Mouse (Mus musculus) E14TG2a.4 (cell line): ENCODE measurements around the gene Atxn1.

ENCODE experiments used
- CTCF ChIP-seq: conservative IDR thresholded peaks from 2 replicates; pipeline ENCODE4 v1.5.1; 2014; ENCODE audit warnings: low read length
- NANOG ChIP-seq: IDR thresholded peaks from 2 replicates; pipeline ENCODE4 v1.6.1; 2014; ENCODE audit warnings: borderline replicate concordance, low read length, mixed read lengths

DNA sequence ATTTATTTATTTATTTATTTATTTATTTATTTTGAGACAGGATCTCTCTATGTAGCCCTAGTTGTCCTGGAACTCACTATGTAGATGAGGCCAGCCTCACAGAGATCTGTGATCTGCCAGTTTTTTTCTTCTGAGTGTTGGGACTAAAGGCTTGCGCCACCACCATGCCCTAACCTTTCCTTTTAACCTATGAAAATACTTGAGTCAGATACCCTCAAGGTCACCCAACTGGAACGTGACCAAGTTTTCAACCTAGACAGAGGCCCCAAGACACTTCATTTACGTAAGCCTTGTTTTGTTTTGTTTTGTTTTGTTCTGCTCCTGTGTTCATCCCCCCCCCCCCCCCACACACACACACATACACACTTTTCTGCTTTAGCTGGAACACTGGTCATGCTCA, 459.3 kb downstream of the Atxn1 start:
- TF ChIP-seq CTCF (no peak), NANOG (no peak)
